Mouse (Mus musculus): Measurements from ENCODE around the gene Cmip.

- no peak for TF ChIP-seq POLR2A (IDR thresholded peaks at IDR 0.05; ENCODE audit: insufficient read length, low read depth)
- no peak for TF ChIP-seq MAX (IDR thresholded peaks at IDR 0.05; ENCODE audit: low read depth)
- TF ChIP-seq TCF3 (IDR thresholded peaks at IDR 0.05; ENCODE audit: insufficient read length, low read depth), result no peak
- no peak for TF ChIP-seq CEBPB (IDR thresholded peaks at IDR 0.05; ENCODE audit: insufficient read depth, poor library complexity, severe bottlenecking)
- TF ChIP-seq TCF12 (IDR thresholded peaks at IDR 0.05; ENCODE audit: insufficient read depth, poor library complexity, severe bottlenecking), result no peak
- TF ChIP-seq REST (IDR thresholded peaks at IDR 0.05; ENCODE audit: insufficient read depth, insufficient read length), result no peak
- no peak for TF ChIP-seq E2F4 (IDR thresholded peaks at IDR 0.05; ENCODE audit: insufficient read depth)
- no peak for TF ChIP-seq USF1 (IDR thresholded peaks at IDR 0.05; ENCODE audit: low read depth)
- TF ChIP-seq SRF (IDR thresholded peaks at IDR 0.05; ENCODE audit: control insufficient read depth, insufficient read length, low read depth), result no peak
Observed at GRCm38 (mm10) chr8:117464525-117464924, 207.7 kb downstream of the Cmip start.
